Mouse (Mus musculus): Measurements from ENCODE around the gene Zfp266. TPM values are rescaled to one million over a fixed set of nuclear protein-coding genes. Genes with fewer than 3 reads are reported as not detected.
A peak's percentile ranks its signal among the peaks of the same experiment; 100 is the strongest.
"Not testable (repeated sequence)": the region's sequence is repeated elsewhere in the genome, so short reads cannot be mapped to it uniquely, and the experiment has no call there.

The Zfp266 gene
- total RNA-seq (2021), result 10 to 100 TPM; 40.7 to 48.8 TPM

- peak; percentile 89 to 91 for DNase-seq (ENCODE audit: extremely low spot score in 1 of 2, low spot score in 1 of 2)
Measured at GRCm38 (mm10) chr9:20521306-20521957, at the start of gene Zfp266. TSS of gene Zfp266 (minus strand) at chr9:20521417.

- DNase-seq (ENCODE audit: extremely low spot score in 1 of 2, low spot score in 1 of 2), result not testable (repeated sequence)
Measured at GRCm38 (mm10) chr9:20565326-20566030, 44.3 kb upstream of the Zfp266 start.

DNA sequence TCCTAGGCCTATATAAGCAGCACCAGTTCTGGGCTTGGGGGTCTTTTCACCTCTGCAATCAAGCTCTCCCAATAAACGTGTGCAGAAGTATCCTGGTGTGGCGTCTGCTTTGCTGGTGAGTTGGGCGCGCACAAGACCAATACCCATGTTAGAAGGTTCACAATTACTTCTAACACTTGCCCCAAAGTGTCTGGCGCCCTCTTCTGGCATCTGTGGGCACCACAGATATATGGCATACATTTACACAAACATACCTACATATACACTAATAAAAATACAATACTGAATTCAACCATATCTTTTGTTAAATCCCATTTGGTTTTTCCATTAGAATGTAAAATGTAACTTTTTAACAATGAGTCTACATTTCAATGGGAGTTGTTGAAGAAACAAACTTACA is 41.0 kb upstream of the Zfp266 start:
- DNase-seq (ENCODE audit: extremely low spot score in 1 of 2, low spot score in 1 of 2), result no peak

GRCm38 (mm10) chr9:20552698-20553097 is 31.5 kb upstream of the Zfp266 start:
- DNase-seq (ENCODE audit: extremely low spot score in 1 of 2, low spot score in 1 of 2), result no peak

DNA sequence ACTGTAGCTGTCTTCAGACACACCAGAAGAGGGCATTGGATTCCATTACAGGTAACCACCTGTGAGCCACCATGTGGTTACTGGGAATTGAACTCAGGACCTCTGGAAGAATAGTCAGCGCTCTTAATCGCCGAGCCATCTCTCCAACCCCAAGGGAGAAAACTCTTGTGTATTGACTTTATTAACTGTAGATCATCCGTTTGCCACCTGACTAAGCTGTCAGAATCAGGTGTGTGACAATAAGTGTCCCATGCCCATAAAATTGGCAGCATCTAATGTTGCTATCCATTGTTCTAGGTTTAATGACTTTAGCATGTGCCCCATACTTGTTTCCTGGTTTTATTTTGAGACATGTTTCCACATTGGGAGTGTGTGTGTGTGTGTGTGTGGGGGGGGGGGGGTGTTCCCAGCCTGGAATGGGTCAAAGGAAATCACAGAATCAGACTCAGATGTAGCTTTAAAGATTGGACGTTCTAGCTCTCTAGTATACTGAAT is 30.6 kb upstream of the Zfp266 start:
- DNase-seq (ENCODE audit: extremely low spot score in 1 of 2, low spot score in 1 of 2), result no peak

DNA sequence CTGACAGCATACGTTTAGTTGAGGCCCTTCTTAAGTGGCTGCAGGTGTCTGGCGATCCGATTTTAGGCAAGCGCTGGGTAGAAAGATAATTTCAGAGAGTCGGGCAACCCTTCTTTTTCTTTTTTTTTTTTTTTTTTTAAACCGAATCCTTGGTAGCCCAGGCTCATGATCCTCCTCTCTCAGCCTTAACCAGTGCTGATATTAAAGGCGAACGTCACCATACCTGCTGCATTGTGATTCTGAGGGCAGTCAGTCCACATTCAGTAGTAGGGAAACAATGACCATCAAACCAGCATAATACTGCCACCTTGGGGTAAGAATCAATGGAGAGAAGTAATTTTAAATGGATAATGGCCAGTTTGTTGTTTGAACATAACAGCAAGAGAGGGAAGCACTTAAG is 23.9 kb upstream of the Zfp266 start:
- DNase-seq (ENCODE audit: extremely low spot score in 1 of 2, low spot score in 1 of 2), result no peak

- DNase-seq (ENCODE audit: extremely low spot score in 1 of 2, low spot score in 1 of 2), result peak; percentile 60 to 66
Measured at GRCm38 (mm10) chr9:20544070-20544821, 23.0 kb upstream of the Zfp266 start.

- no peak for DNase-seq (ENCODE audit: extremely low spot score in 1 of 2, low spot score in 1 of 2)
Measured at GRCm38 (mm10) chr9:20543496-20543895, 22.3 kb upstream of the Zfp266 start.

DNA sequence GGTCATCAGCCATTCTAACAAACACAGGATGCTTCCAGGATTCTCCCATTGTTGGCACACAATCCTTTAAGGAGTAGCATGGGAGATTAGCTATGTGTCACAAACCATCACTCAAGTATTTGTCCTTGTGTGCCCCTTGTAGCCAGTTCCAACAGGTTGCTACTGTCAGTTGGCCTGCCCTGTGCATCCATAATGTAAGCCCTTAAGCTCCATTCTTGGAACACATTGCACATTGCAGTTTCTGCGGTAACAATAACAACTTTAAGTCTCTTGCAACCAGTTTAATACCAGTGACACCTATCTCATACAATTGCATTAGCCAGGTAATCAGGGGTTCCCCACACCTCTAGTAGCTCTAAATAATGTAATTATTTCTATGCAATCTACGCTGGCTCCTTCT is 15.4 kb upstream of the Zfp266 start:
- DNase-seq (ENCODE audit: extremely low spot score in 1 of 2, low spot score in 1 of 2), result no peak

DNA sequence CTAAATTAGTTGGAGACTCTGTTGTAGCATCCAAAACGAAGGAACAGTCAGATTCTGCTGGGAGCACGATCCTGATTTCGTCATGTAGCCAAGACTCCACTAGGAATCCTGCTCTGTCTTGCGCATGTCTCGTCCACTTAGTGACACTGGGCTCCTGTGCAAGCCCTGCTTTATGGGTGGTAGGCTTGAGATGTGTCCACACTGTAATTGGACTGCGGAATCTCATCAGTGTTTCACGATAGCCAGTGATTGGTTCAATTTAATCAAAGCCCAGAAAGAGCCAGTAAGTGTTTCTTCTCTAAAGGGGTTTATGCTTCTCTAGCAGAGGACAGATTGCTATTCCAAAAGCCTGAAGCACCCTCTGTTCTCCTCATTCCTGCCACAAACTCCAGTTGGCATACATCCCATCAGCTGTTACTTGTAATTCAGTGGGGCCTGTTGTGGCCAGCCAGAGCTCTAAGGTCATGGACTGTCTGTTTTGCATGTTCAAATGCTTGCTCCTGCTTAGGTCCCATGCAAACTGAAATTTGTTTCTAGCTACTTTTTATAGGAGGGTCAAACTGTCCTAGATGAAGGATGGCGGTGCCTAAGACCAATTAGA is 13.2 kb upstream of the Zfp266 start:
- no peak for DNase-seq (ENCODE audit: extremely low spot score in 1 of 2, low spot score in 1 of 2)

- no peak for DNase-seq (ENCODE audit: extremely low spot score in 1 of 2, low spot score in 1 of 2)
Measured at GRCm38 (mm10) chr9:20520531-20521210, 546 bp downstream of the Zfp266 start.

DNA sequence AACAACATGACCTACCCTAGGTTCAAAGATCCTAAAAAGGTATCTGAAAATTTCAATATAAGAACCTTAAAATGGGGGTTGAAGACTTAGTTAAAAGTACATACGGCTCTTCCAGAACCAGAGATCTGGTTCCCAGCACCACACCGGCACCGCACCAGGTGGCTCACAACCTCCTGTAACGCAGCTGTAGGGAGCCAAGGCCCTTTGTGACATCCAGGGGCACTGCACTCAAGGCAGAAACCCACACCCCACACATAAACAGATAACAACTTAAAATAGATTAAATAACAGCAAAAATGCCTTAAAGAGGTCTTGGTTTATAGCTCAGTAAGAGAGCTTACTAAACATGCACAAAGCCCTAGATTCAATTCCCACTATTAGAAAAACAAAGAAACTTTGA is 1.3 kb downstream of the Zfp266 start:
- DNase-seq (ENCODE audit: extremely low spot score in 1 of 2, low spot score in 1 of 2), result no peak

GRCm38 (mm10) chr9:20518708-20519107 is 2.5 kb downstream of the Zfp266 start:
- DNase-seq (ENCODE audit: extremely low spot score in 1 of 2, low spot score in 1 of 2), result no peak

DNA sequence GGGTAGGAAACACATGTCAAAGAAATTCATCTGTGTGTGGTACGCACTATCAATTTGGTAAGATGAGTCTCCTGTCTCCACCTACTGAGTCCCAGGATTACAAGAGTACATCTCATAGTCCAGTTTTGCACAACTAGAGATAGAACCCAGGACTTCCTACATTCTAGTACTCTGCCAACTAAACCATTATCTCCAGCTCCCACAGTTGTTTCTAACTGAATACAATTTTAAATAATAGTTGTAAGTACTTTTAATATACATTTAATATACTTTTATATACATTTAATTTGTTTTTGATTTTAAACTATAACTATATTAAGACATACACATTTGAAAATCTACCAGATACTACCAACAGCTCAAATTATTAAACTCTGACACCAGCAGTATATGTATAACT is 3.5 kb downstream of the Zfp266 start:
- DNase-seq (ENCODE audit: extremely low spot score in 1 of 2, low spot score in 1 of 2), result no peak

- no peak for DNase-seq (ENCODE audit: extremely low spot score in 1 of 2, low spot score in 1 of 2)
Measured at GRCm38 (mm10) chr9:20514016-20514415, 7.2 kb downstream of the Zfp266 start.

GRCm38 (mm10) chr9:20512714-20513113 is 8.5 kb downstream of the Zfp266 start:
- DNase-seq (ENCODE audit: extremely low spot score in 1 of 2, low spot score in 1 of 2), result no peak

- DNase-seq (ENCODE audit: extremely low spot score in 1 of 2, low spot score in 1 of 2), result no peak
Measured at GRCm38 (mm10) chr9:20511645-20512044, 9.6 kb downstream of the Zfp266 start.

DNA sequence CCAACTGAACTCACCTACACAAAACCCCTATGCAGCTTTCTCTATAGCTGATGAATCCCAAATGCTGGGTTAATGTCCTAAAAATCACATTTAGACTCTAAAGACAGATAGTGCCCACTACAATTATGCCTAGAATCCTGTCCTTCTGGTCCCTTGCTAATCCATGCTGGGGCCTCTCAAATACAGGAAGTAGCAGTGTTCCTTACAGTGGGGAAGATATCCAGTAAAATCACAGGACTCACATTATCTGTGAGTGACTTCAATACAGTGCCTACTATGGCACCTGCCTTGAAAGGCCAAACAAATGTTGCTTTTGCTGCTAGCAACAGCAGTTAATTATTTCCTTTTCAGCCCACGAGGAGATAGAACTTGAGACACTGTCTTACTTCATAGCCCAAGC is 10.9 kb downstream of the Zfp266 start:
- no peak for DNase-seq (ENCODE audit: extremely low spot score in 1 of 2, low spot score in 1 of 2)

- DNase-seq (ENCODE audit: extremely low spot score in 1 of 2, low spot score in 1 of 2), result no peak
Measured at GRCm38 (mm10) chr9:20509676-20510075, 11.5 kb downstream of the Zfp266 start.

DNA sequence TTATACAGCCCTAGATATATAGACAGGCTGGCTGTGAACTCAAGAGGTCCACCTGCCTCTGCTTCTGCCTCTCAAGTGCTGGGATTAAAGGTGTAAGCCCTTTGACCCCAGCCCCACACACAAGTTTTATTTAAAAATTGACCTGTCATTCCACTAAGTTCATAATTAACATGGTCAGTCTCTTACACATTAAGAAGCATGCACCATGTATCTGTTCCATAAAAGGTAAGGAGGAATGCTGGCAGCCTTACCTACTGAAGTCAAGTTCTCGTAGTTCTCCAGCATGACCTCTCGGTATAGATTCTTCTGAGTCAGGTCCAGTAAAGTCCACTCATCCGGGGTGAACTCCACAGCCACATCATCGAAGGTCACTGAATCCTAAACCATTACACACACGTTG is 16.4 kb downstream of the Zfp266 start:
- no peak for DNase-seq (ENCODE audit: extremely low spot score in 1 of 2, low spot score in 1 of 2)

All from layer of hippocampus, postnatal 25 days (tissue).